Mouse (Mus musculus) brain, adult 2 months (tissue): ENCODE measurements at regions not wholly inside any gene's neighbourhood (a gene's known extent, or its start where the extent isn't known, plus 50 kb on each side); places are given as distances from the start of the nearest gene placed in this dataset.
A peak's percentile ranks its signal among the peaks of the same experiment; 100 is the strongest.

Experiments used
- DNase-seq: peaks from one replicate; pipeline ENCODE4 v3.0.0; 2011; ENCODE audit warnings: low read depth, low spot score

GRCm38 (mm10) chrX:12889482-12889808 lies 127.6 kb upstream of the Med14 start:
- DNase-seq = no peak

DNA sequence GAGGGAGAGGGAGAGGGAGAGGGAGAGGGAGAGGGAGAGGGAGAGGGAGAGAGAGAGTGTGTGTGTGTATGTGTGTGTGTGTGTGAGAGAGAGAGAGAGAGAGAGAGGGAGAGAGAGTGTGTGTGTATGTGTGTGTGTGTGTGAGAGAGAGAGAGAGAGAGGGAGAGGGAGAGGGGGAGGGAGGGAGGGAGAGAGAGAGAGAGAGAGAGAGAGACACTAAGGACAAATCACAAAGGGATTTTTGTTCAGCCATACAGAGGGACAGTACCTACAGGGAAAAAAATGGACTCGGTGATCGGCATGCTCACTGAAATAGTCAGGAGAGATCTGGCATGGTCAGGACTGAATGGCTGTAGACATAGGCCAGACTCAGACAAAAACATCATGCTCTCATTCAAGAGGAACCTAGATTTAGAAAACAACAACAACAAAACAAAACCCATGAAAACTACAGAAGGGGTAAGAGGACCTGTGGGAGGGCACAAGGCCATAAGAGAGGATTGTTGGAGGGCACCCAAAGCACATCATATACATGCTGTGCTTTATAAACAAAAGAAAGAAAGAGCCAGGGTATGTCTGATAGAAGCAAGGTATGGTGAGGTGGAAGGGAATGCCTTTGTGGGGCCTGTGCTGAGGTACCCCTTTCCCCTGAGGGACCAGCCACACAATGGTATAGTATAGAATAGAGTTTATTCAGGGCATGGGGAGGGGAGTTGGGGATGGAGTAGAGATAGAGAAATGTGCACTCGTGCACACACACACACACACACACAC lies 127.0 kb upstream of the Med14 start:
- DNase-seq = peak; percentile 33

- DNase-seq = peak; percentile 37
These were observed 126.3 kb upstream of the Med14 start for GRCm38 (mm10) chrX:12888010-12888707.

- no peak for DNase-seq
These were observed 125.6 kb upstream of the Med14 start for GRCm38 (mm10) chrX:12887516-12887915.

DNA sequence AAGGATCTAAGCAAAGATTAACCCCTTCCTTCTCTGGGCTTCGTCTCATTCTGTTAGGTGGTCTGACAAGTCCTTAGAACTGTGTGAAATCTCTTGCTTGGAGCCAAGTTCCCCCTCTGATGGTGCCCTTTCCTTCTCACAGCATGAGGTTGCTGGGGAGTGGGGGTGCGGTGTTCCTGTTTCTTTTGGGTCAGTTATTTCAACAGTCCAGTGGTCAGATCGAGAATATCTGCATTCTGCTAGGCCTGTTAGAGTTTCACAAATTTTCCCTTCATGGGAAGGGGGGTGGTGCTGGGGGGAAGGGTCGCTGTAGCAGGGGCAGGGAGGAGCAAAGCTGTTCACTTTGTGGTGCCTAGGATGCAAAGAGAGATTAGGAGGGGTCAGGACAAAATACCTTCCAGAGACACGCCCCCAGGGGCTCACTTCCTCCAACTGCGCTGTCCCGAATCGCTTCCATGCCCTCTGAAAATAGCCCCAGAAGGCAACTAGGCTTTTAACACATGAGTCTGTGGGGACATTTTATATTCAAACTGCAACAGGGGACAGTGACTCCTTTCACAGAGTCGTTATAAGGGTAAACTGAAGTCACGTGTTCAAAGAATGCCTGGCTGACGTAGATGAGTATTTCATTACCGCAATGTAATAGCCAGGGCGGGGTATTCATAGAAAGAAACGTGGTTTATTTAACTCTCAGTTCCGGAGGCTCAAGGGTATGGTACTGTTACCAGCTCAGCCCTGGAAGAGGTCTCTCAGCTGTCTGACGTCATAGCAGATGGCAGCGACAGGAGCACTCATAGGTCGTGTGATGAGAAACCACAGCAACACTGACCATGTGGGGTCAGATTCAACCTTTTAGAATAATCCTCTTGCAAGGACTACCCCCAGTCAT lies 124.5 kb upstream of the Med14 start:
- no peak for DNase-seq

DNA sequence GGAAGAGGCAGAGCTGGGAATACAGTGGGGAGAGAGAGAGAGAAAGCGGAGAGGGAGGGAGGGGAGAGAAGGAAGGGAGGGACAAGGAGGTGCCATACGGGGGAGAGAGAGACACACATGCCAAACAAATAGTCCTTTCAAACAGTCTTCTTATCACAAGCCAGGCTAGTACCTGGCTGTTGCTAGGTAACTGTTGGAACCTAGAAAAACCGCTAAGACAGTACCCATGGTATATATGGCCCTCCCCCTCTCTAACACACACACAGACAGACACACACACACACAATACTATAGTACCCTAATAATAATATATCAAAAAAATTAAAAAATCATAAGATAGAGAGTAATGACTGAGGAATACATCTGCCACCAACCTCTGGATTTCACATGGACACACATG lies 117.4 kb upstream of the Med14 start:
- peak; percentile 33 for DNase-seq

DNA sequence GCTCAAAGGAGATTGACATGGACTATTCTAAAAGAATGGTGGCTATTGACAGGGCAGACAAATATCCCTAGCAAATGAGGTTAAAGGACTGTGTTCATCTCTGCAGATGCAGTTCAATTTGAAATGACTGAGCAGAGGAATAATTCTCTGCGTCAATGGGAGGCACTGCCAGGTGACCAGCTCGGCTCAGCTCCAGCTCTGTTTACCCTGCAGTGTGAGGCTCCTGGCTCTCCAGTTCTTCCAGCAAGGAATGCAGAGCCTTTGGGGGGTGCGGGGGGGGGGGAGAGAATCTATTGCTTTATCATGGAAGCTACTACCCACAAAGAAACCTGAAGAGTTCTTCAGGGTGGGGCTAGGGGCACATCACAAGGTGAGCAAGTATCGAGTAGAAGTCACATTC lies 115.6 kb upstream of the Med14 start:
- peak; percentile 45 for DNase-seq

DNA sequence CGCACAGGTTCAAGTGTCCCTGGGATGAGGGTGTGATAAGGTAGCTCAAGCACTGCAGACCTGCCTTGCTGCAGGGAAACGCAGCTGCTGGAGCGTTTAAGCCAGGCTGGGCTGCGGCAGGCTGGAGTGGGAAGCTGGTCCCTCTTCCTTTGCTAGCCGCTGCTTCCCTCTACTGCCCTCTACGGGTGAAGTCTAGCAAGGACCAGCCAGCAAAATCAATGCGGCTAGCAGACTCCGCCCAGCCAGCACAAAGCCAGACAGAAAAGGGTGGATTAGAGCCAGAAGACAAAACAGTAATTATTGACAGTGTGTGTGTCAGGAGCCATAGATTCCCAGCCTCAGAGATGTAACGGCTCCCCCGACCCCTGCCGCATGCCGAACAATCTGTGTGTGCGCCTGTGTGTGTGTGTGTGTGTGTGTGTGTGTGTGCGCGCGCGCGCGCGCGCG lies 111.8 kb upstream of the Med14 start:
- DNase-seq = peak; percentile 93

DNA sequence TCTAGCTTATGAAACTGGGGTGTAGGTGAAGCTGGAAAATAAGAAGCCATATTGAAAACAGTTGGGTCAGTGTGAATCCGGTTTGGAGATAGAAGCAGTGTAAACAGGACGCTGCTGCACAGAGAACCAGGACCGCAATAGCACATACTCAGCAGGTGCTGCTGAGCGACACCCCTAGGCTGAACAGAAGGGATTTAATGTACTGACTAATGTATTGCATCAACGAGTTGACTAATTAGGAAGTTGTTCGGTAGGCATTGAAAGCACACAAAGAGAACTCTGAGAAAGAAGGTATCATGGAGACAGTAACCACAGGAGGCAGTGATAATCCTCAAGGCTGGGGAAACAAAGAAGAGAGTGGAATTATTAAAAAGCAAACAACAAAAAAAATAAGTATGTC lies 111.4 kb upstream of the Med14 start:
- peak; percentile 42 for DNase-seq

GRCm38 (mm10) chrX:12866885-12867498 lies 105.1 kb upstream of the Med14 start:
- no peak for DNase-seq

GRCm38 (mm10) chrX:12866176-12866575 lies 104.3 kb upstream of the Med14 start:
- no peak for DNase-seq

DNA sequence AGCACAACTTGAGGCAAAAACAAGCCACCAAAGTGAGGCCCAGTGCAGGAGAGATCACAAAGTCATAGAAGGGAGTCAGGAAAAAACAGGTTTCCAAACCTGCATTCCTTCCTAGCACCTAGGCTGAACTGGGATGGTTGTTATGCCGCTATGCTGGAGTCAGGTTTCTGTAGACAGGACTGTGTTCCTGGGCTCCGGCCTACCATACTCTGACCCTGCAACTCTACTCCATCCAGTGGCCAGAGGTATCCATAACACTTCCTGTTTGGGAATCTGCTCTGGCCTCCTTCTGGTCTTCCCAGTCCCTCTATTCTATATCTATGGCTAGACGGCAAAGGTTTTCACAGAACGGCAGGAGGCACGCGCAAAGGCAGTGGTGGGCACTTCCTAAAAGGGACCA lies 98.3 kb upstream of the Med14 start:
- peak; percentile 24 for DNase-seq

DNA sequence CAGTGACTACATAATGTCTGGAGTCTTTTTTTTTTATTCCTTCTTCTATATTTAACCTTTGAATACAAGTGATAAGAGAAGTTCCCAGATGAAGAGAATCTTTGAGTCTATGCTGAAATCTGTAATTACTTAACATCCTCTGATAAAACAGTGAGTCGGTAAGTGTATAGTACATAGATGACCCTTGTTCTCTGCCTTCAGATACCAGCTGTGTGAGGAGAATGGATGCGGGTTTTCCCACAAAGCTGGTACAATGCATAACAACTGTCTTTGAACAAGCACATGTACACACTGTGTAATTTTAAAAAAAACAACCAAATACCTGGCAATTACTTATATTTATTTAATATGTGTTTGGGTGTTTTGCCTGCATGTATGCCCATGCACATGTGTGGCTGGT lies 96.9 kb upstream of the Med14 start:
- DNase-seq = peak; percentile 8

- peak; percentile 69 for DNase-seq
These were observed 96.2 kb upstream of the Med14 start for GRCm38 (mm10) chrX:12857881-12858755.

GRCm38 (mm10) chrX:12855425-12855824 lies 93.6 kb upstream of the Med14 start:
- DNase-seq = no peak

DNA sequence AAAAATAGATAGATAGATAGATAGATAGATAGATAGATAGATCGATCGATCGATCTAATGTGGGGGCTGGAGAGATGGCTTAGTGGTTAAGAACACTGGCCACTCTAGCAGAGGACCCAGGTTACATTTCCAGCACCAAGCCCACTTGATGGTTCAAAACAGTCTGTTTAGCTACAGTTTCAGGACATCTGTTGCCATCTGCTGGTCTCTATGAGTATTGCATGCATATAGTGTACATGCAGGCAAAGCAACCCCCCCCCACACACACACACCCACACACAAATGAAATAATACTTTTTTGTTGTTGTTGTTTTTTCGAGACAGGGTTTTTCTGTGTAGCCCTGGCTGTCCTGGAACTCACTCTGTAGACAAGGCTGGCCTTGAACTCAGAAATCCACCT lies 89.8 kb upstream of the Med14 start:
- peak; percentile 49 for DNase-seq

DNA sequence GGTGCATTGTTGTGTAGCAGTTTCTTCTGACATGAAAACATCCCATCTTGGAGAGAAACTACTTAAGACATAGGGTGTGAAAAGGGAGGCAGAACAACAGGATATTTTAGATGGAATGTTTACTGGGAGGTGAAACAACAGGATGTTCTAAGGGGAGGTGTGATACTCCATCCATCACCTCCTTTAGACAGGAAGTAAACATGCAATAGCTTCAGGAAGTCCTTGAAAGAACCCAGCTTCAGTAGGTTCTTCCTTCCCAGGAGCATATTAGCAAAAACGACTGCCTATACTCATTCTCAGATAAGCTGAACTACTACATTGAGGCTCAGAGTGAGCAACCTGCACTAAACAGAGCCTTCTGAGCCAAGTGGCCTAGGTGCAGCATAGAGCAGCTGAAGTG lies 82.6 kb upstream of the Med14 start:
- no peak for DNase-seq

- peak; percentile 49 for DNase-seq
These were observed 79.1 kb upstream of the Med14 start for GRCm38 (mm10) chrX:12841021-12841325.

DNA sequence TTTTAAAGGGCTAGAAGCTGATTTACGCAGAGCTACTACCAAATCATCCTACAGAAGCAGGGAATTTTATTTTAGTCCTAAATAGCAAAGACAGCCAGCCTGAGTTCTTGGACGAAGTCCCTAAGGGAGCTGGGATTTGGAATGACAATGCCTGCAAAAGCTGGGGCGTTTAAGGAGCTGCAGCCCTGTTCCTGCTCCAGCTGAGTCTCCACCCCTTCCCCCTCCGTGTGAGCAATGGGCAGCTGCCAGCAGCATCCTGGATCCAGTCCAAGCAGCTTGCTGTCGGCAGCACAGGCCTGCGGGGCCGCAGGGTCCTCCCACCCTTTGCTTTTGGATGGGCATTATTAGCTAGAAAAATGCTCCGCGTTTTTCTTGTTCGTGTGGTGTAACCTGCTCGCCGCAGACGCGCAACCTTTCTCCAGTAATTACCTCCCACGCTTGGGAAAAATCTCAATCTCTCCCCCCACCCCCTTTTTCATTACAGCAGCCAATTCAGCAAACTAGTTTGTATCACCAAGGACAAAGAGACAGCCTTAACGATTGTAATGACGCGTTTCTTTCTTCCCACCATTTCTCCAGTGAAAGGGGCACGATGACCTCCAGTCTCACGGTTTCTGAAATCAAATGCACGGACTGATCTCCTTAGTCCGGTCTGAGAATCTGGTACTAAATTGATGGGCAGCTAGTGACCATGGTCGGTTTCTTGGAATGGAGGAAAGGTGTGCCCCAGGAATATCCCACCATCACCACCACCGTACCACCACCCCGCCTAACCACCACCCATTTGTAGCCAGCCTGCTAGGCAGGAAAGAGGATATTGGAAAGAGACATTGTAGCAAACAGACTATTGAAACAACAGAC lies 78.5 kb upstream of the Med14 start:
- peak; percentile 96 for DNase-seq
